ENCODE assay signal across 12 mouse cellular contexts in the genomic region with DNA sequence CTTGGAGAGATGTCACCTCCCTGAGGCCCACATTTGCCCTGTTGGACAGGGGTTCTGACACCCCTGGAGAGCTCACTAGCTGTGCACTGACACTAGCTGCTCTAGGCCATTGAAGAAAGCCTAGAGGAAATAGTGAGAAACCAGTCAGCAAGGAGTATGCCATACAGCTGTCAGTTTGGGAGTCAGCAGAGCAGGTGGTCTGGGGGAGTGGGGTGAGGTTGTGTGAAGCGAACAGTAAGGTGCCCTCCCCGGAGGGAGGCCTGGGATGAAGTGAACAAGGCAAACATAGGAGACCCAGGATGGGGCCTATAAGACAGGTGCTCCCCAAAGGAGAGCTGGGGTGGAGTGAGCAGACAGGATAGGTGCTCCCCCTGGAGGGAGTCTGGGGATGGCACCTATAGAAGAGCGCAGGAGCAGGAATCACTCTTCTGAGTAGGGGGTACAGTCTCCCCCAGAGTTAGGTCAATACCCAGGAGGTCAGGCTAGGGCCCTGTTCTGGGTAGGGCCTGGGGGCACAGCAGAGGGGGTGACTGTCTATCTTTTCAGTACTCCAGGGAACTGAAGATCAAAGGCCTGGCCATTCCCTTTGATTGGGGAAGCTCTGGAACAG.
DNase-seq lines count a peak whose midpoint lies in the region; ATAC-seq and TF ChIP-seq lines count a peak whose summit lies in the region.
"Had no signal": no experiment of that assay in that cellular context is flagged by ENCODE, and none has a peak within 500 bp of the region (broad histone marks: within the 10 kb centered on the region; RNA-seq: fewer than 3 reads in every experiment).

No protein-coding gene starts in this region.

- H3K27ac ChIP-seq in layer of hippocampus, adult 2 months, result no peak overlapping the region
- H3K27ac ChIP-seq in bone marrow, adult 2 months (ENCODE audit: control insufficient read depth, insufficient read depth, low read depth, low read length, poor library complexity), result no peak overlapping the region
- no peak overlapping the region for H3K27ac ChIP-seq in liver, embryonic 14.5 days
- H3K27ac ChIP-seq: neural tube, embryonic 13.5 days had no signal

- no peaks in the 10 kb centered on the region for H3K36me3 ChIP-seq in liver, embryonic 14.5 days (replicated peaks; ENCODE audit: control insufficient read depth, insufficient read depth, low read depth)
- H3K36me3 ChIP-seq: neural tube, embryonic 13.5 days had no signal

- TF ChIP-seq CTCF in layer of hippocampus, adult 2 months (conservative IDR thresholded peaks at IDR 0.05), result peak; percentile 79
- peak; percentile 19; the same call in 1 of the 2 replicates for TF ChIP-seq CTCF in bone marrow, adult 2 months (IDR thresholded peaks at IDR 0.05; ENCODE audit: control insufficient read depth, insufficient read depth, low read length)
- peak; percentile 70 for TF ChIP-seq CTCF in liver, embryonic 14.5 days (IDR thresholded peaks at IDR 0.05; ENCODE audit: low read depth)

- DNase-seq in layer of hippocampus, adult 2 months (ENCODE audit: low spot score in 2 of 2), result peak; percentile 24 to 26
- no peak for DNase-seq in layer of hippocampus, adult 8-10 months (ENCODE audit: low spot score in 2 of 2)
- peak; percentile 12 for DNase-seq in ES-CJ7 (ENCODE audit: low read depth, low spot score)
- DNase-seq in liver, embryonic 14.5 days (ENCODE audit: low read depth in 3 of 3, low spot score in 3 of 3), result no peak
- DNase-seq in right cerebral cortex, postnatal 10 days (ENCODE audit: low spot score in 2 of 2), result no peak
- no peak for DNase-seq in layer of hippocampus, postnatal 14 days (ENCODE audit: low spot score in 2 of 2)
- no peak for DNase-seq in urinary bladder, postnatal 36 days (ENCODE audit: low spot score in 2 of 2)
- DNase-seq: adrenal gland, adult 8-10 months; layer of hippocampus, postnatal 36 days had no signal

- TF ChIP-seq POLR2A in bone marrow, adult 2 months (IDR thresholded peaks at IDR 0.05; ENCODE audit: borderline replicate concordance, control insufficient read depth, low read depth, low read length), result no peak

- no peak for ATAC-seq in liver, embryonic 14.5 days (ENCODE audit: insufficient read depth)

- H3K9me3 ChIP-seq in liver, embryonic 14.5 days (ENCODE audit: control insufficient read depth, low read length), result no peaks in the 10 kb centered on the region
- H3K9me3 ChIP-seq: heart, embryonic 12.5 days; neural tube, embryonic 13.5 days had no signal

- no peak overlapping the region; the same call in 1 of the 2 replicates for H3K9ac ChIP-seq in liver, embryonic 14.5 days (replicated peaks)
- H3K9ac ChIP-seq: heart, embryonic 12.5 days; neural tube, embryonic 13.5 days had no signal

- TF ChIP-seq EP300 in liver, embryonic 14.5 days (IDR thresholded peaks at IDR 0.05; ENCODE audit: low read depth), result no peak

- no peaks in the 10 kb centered on the region for H3K4me1 ChIP-seq in bone marrow, adult 2 months (ENCODE audit: control insufficient read depth, insufficient read depth, low read length)
- peaks cover 0 to 2% of the 10 kb centered on the region in 2 experiments; a peak in 1 of 4 replicates for H3K4me1 ChIP-seq in liver, embryonic 14.5 days (replicated peaks; ENCODE audit: control insufficient read depth in 2 of 2, insufficient read depth in 2 of 2, low read length in 1 of 2)

- H3K27me3 ChIP-seq in liver, embryonic 14.5 days (ENCODE audit: control insufficient read depth, insufficient read depth, low read length), result no peaks in the 10 kb centered on the region
- H3K27me3 ChIP-seq: neural tube, embryonic 13.5 days had no signal

- H3K4me2 ChIP-seq in liver, embryonic 14.5 days (ENCODE audit: low read depth), result no peak overlapping the region
- H3K4me2 ChIP-seq: heart, embryonic 12.5 days; neural tube, embryonic 13.5 days had no signal

- no peak overlapping the region for H3K4me3 ChIP-seq in layer of hippocampus, adult 2 months
- no peak overlapping the region for H3K4me3 ChIP-seq in bone marrow, adult 2 months (replicated peaks; ENCODE audit: control insufficient read depth, low read depth, low read length)
- no peak overlapping the region for H3K4me3 ChIP-seq in liver, embryonic 14.5 days (ENCODE audit: insufficient read depth in 1 of 2, low read depth in 2 of 2, low read length in 2 of 2)
- H3K4me3 ChIP-seq: heart, embryonic 12.5 days; neural tube, embryonic 13.5 days had no signal

- 86% methylated on average over 3 of the region's 3 CpGs for WGBS in bone marrow, adult 2 months
- 74% methylated on average over 3 of the region's 3 CpGs for WGBS in liver, embryonic 14.5 days (ENCODE audit: insufficient replicate concordance)

Comparison
In these comparisons a context has a peak if more than half of its experiments do, and no peak if none do; other contexts are left out.
1. DNase-seq: peak in layer of hippocampus, adult 2 months (2 of 2) and ES-CJ7 (single experiment); none in layer of hippocampus, adult 8-10 months (0 of 2), liver, embryonic 14.5 days (0 of 3), right cerebral cortex, postnatal 10 days (0 of 2), layer of hippocampus, postnatal 14 days (0 of 2) and urinary bladder, postnatal 36 days (0 of 2).
2. CTCF ChIP-seq: peak in every context shown above with its lines; median percentile 79 in layer of hippocampus, adult 2 months; 70 in liver, embryonic 14.5 days; 19 in bone marrow, adult 2 months.